Mouse (Mus musculus): ENCODE results near the gene Pmfbp1.
"Not testable (repeated sequence)": the region's sequence is repeated elsewhere in the genome, so short reads cannot be mapped to it uniquely, and the experiment has no call there.

Gene Pmfbp1

DNA sequence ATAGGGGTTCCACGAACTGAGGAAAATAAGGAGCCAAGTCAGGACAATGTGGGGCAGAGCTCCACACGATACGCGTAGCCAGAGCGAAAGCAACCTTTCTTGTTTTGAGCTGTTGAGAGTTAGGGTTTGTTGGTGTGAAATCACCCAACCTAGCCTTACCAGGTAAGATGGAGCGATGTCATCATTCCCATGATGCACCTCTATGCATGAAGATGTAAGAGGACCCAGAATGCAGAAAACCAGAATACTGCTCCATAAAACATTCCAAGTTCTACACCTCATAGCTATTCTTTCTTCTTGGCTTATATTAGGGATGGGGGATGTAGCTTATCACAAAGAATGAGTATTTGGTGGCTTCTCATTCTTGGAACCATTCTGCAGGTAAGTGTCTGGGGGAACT is at the start of gene Pmfbp1:
Gene Pmfbp1 (plus strand): TSS at position 301 of the 400 bp plus-strand sequence.
- DNase-seq (ENCODE audit: low spot score), result no peak

DNA sequence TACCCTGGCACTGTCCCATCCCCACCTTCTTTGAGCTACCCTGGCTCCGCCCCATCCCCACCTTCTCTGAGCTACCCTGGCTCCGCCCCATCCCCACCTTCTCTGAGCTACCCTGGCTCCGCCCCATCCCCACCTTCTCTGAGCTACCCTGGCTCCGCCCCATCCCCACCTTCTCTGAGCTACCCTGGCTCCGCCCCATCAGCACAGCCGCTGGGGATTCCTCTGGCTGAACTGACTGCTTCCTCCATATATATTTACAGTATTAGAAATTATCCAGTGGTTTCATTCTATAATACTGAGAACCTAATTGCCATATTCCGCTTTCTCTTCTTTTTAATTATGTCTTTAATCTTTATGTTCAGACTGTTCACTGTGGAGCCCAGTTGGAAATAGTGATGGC is 46.9 kb upstream of the Pmfbp1 start:
- DNase-seq (ENCODE audit: low spot score), result not testable (repeated sequence)

GRCm38 (mm10) chr8:109451000-109451399 is 42.8 kb upstream of the Pmfbp1 start:
- no peak for DNase-seq (ENCODE audit: low spot score)

GRCm38 (mm10) chr8:109455113-109455512 is 38.7 kb upstream of the Pmfbp1 start:
- no peak for DNase-seq (ENCODE audit: low spot score)

- DNase-seq (ENCODE audit: low spot score), result no peak
Observed at GRCm38 (mm10) chr8:109457387-109457786, 36.4 kb upstream of the Pmfbp1 start.

GRCm38 (mm10) chr8:109458580-109458979 is 35.2 kb upstream of the Pmfbp1 start:
- no peak for DNase-seq (ENCODE audit: low spot score)

GRCm38 (mm10) chr8:109463075-109463474 is 30.8 kb upstream of the Pmfbp1 start:
- no peak for DNase-seq (ENCODE audit: low spot score)

DNA sequence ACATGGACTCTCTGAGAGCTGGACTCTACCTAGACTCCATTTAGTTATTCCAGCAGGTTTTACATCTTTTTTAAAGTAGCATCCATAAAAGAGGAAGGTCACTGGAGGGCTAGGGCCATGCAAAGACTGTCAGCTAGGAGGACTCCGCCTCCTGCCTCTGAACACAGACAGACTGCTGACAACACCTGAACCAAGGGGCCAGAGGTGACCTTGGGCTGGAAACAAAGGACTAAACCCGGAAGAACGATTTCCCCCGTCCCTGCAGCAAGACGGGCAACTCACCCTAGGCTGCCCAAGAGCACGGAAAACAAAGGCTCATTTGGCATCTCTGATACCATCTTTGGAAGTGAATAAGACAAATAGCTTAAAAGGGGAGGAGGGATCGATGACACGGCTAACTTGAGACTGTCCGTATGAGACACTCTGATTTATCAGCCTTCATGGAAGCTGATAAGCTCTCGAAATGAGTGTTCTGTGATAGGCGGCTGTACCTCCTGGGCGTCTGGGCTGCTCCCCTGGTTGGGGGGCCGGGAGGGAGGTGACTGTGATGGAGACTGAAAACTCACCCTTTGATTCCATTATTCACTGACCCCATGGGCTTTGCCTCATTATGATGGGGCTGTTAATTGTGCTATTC is 30.0 kb upstream of the Pmfbp1 start:
- DNase-seq (ENCODE audit: low spot score), result no peak

GRCm38 (mm10) chr8:109464451-109464891 is 29.4 kb upstream of the Pmfbp1 start:
- DNase-seq (ENCODE audit: low spot score), result peak; percentile 83

GRCm38 (mm10) chr8:109465056-109465455 is 28.8 kb upstream of the Pmfbp1 start:
- no peak for DNase-seq (ENCODE audit: low spot score)

- no peak for DNase-seq (ENCODE audit: low spot score)
Observed at GRCm38 (mm10) chr8:109465761-109466160, 28.1 kb upstream of the Pmfbp1 start.

DNA sequence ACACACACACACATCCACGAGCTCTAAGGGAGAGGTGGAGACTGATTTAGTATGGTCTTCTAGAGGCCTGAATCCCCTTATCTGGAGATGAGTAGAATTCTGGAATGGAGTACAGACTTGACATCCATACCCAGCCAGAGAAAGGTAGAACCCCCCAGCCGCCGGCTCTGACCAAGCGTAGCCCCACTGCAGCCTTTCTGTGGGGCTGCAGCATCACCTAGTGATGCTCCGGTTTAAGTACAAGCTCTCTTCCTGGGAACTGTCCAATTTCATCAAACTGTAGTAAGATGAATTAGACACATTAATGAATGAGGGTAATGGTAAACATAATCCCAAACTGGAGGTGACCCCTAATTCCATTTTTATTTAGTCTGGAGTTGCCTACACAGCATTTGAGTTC is 26.3 kb upstream of the Pmfbp1 start:
- no peak for DNase-seq (ENCODE audit: low spot score)

DNA sequence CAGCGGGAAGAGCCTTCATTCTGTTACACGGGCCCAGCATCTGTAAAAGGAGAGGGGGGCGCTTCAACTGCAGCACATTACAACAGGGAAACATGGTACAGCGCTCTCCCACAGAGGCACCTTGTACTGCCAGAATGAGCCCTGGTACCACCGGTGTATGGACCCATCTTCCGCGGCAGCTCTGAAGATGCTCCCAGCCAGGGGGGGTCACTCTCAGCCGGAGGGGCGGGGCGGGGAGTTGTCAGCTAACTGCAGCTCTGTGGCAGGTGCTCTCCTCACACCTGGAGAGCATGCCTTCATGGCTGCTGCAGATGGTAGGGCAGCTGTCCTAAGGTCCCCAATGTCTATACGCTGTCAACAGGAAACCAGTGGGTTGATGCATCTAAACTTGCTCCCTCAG is 25.7 kb upstream of the Pmfbp1 start:
- DNase-seq (ENCODE audit: low spot score), result no peak

DNA sequence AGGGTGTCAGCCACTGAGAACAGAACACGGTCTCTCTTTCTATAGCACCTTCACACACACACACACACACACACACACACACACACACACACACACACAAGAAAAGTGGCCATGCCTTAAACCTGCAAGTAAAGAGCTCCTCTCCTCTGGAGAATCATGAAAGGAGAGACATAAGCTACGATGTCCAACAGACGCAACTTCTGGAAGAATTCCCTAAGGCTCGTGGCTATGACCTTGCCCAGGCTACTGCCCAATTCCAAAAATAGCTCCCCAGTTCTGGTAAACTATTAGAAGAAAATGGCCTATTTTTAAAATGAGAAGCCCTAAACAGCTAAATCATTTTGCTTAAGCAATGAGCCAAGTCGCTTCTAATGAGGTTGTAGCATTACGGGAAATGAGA is 22.0 kb upstream of the Pmfbp1 start:
- DNase-seq (ENCODE audit: low spot score), result no peak

DNA sequence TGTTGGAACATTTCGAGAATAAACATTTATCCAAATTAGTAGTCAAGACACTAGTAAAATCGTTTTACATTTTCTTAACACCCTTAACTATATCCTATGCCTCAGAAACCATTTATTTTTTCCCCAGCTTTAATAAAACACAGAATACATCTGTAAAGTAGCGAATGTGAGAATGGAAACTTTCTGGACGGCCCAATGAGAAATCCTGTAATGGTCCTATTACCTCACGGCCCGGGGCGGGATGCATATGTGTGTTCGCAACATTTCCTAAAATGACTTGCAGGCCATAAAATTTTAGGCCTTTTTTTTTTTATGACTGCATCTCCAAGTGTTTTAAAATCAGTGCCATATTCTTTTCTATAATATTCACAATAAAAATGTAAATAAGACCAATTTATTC is 21.4 kb upstream of the Pmfbp1 start:
- DNase-seq (ENCODE audit: low spot score), result no peak

DNA sequence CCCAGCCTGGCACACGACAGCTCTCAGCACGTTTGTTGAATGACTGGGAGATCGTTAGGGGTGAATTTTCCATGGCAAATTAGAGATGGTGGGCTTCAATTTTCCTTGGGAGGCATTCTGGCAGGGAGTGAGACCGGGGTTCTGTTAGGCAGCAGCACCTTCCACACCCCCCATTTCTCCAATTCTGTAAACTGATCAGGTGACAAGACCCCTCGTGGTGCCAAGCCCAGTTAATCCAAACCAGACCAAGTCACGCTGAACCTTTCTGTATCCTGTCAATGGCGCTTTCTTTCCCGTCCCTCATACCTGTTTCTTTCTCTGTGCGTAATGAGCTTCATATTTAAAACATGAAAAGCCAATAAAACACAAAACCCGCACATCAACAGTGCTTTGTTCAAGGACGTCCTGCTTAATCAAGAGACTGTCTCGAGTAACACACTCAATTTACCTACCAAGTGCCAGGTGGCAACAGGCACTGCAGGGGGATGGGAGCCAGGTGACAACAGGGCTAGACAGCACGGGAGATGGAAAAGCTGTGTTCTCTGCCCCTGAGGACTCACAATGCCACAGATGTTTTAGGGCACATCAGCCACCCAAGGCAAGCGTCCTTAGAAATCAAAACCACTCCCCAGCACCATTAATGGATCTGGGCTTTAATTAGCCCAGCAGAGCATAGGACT is 19.2 kb upstream of the Pmfbp1 start:
- DNase-seq (ENCODE audit: low spot score), result no peak

DNA sequence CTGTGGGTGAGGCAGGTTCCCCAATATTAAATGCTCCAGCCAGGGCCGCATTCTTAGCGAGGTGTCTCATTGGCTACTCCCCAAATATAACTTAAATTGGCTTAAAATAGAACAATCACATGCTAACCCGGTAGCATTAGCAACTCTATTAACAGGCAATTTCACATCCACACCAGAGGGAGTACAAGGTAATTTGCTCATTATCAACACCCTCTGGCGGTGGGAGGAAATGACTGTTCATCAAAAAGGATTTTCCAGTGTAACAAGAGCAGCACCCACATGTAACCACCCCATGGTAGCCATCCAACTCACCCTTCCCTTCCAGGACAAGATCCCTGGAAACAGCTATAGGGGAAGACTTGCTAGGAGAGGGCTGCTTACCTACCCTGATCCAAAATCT is 18.4 kb upstream of the Pmfbp1 start:
- no peak for DNase-seq (ENCODE audit: low spot score)

DNA sequence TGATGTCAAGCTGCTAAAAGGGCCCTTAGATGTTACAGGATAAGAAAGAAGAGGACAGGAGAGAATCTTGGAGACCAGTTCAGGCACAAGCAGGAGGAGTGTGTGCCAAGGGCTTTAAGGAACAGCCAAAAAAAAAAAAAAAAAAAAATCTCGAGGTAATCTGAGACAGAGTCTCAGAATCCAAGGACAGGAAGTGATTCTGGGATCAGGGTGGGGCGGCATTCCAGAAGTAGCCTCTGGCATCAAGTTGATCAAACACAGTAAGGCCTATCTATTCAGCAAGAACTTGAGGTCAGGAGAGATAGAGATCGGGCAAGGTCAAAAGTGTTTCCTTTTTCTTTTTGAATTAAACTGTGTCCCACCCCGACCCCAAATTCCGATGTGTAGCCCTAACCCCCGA is 15.2 kb upstream of the Pmfbp1 start:
- DNase-seq (ENCODE audit: low spot score), result no peak

DNA sequence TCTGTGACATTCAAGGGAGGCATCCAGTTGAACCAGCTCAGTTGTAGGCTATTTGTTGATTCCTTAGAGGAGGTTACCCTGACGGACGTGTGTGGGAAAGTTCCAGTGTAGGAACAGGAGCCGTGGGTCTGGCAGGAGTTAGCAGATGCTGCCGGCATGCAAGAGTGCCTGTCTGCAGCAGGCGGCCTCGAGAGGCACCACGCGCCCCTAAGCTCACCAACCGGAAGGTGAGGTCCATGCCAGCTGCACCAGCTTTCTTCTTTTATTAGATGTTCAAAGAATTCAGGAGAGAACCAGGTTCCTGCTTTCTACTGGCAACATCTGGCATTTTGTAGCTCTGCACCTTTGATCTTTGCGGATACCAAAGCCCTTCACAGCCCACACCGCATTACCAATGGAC is 9.1 kb upstream of the Pmfbp1 start:
- DNase-seq (ENCODE audit: low spot score), result no peak

DNA sequence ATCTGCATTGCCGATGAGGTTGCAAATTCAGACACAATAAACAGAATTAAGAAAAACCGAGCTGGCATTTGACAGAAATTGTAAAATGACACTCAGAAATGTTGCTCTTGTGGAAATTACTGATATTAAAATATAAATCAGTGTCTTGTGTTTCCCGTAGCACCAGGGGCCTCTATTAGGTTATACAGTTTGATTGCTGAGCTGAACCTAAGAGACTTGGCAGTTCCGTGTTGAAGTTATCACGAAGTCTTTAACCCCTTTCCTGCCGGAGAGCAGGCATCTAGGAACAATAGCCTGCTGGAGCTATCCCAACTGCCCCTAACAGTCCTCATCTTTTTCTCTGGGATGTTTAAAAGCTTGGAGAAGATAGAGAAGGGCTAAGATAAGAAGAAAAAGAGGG is 8.3 kb upstream of the Pmfbp1 start:
- DNase-seq (ENCODE audit: low spot score), result no peak

- no peak for DNase-seq (ENCODE audit: low spot score)
Observed at GRCm38 (mm10) chr8:109492785-109493184, 1.0 kb upstream of the Pmfbp1 start.

DNA sequence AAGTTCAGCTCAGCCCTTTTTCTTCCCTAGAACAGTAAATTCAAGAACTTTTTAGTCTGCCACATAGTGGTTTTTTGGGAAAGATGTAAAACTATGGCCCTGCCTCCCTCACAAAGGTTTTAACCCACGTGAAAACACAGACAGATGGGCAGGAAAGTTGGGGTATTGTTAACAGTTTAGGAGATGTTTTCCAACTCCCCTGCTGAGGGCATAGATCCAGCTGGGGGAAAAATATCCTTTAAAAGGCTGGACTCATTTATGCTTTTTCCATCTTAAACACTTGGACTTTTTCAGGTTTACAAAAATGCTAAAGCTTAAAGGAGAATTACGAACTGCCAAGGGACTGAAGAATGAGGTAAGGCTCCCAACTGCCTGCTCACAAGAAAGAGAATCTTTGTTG is 774 bp downstream of the Pmfbp1 start:
- DNase-seq (ENCODE audit: low spot score), result no peak

DNA sequence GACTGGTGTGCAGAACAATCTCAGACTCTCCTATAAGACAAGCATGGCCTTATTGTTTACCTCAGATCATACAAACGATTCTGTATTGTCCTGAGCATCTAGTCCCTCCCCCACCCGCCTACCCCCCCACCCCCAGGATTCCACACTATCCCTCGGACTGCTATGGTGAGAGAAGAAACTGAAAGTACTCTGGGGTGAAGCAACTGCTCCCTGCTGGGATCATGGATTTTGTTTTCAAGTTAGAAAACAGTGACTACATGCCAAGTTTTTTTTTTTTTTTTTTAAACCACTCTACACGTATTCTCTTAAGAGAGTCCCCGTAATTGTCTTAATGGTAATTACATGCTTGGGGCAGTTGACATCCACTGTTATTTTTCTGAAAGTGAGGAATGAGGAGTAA is 3.6 kb downstream of the Pmfbp1 start:
- no peak for DNase-seq (ENCODE audit: low spot score)
